Mouse (Mus musculus) ovary, postnatal 14 days (tissue): Measurements from ENCODE around the gene Mvb12b.
A peak's percentile ranks its signal among the peaks of the same experiment; 100 is the strongest.

Source experiments
- DNase-seq: peaks from one replicate; pipeline ENCODE4 v3.0.0; 2022; ENCODE audit warnings: low spot score

Mvb12b gene

GRCm38 (mm10) chr2:33846635-33847034, 41.1 kb downstream of the Mvb12b start:
- no peak for DNase-seq

- no peak for DNase-seq
These were observed 44.1 kb downstream of the Mvb12b start for GRCm38 (mm10) chr2:33843642-33844041.

DNA sequence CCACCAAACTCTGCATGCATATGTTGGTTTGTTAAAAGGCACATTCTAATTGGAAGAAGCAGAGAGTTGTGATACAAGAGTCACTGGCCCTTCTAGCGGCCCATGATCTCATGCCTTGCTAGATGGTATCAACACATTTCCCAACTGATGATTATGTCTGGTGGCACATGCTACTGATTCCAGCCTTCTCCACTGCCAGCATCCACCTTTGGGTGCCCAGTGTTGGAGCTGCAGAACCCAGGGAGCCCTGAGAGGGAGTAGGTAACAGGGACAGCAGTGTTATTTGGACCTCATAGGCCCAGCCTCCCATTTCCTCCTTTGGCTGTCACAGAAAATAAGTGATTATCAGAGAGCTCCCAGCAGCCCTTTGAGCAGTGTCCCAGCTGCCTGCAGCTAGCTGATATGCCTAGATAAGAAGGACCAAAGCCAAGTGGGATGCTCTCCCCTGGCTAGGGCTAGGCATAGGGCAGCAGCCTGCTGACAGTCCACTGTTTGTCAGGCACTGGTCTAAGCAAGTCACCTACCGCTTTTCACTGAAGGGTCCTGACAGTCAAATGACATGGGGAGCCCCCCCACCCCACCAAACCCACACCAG, 44.7 kb downstream of the Mvb12b start:
- no peak for DNase-seq

DNA sequence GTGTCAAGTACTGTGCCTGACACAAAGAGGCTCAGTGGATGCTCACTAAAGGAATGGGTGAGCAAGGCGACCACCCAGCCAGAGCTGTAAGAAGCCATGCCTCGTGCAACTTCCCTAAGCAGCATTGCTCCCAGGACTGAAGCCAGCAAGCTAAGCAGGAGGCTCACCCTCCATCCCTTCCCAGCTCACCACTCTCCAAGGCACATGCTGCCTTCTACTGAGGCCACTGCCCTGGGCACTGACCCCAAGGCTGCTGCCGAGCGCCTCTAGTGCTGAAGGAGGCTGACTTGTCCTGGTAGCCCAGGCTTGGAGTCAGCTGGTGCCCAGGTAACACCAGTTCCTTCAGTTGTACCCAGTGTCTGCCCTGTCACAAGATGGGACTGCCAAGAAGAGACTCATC, 45.8 kb downstream of the Mvb12b start:
- DNase-seq, result no peak

- no peak for DNase-seq
These were observed 47.3 kb downstream of the Mvb12b start for GRCm38 (mm10) chr2:33840483-33840882.

DNA sequence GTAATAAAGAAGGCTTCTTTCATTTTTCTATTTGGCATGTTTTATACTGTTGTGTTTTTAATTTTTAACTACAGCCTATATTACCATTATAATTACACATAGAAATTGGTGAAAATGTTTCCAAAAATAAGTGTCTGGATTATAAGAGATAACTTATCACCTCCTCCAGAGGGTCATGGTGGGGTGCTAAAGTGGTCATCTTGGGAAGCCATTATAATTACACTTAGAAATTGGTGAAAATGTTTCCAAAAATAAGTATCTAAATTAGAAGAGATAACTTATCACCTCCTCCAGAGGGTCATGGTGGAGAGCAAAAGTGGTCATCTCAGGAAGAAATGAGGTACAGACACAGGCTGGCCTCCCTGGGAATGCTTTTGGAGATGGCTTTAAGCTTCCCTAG, 48.5 kb downstream of the Mvb12b start:
- no peak for DNase-seq

DNA sequence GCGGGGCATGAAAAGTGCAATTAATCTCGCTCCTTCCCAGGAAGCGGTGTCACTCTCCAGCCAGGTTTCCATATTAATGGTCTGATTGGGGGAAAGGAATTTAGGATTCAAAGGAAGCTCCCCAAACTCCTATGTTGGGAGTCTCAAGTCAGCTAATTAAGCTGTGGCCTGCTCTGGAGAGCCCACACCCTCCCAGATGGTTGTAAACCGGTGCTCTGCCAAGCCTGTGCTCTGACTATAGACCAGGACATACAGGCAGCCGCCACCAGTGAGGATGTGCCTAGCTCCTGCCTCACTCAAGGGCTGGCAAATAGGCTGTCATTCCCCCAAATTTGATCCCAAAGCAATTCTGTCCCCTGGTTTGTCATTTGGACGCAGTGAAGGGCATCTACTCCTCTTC, 50.4 kb downstream of the Mvb12b start:
- no peak for DNase-seq

GRCm38 (mm10) chr2:33836660-33837213, 51.0 kb downstream of the Mvb12b start:
- no peak for DNase-seq

GRCm38 (mm10) chr2:33835038-33835437, 52.7 kb downstream of the Mvb12b start:
- no peak for DNase-seq

DNA sequence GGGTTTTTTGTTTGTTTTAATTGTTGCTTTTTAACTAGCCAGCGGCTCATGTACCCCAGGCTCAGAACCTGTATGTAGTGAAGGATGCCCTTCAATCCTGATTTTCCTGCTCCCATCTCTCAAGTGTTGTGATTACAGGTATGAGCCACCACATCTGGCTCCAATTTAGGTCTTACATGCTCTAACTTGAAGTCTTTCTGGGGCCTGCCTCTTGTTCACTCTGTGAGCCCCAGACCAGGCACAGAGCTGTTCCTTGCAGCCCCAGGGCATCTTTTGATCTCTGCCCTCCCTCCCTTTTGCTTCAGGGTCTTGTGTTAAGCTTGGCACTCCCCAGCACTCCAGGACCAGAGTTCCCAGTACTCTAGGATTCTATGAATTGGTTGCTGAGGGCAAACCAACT, 53.8 kb downstream of the Mvb12b start:
- DNase-seq, result no peak

- DNase-seq, result no peak
These were observed 57.9 kb downstream of the Mvb12b start for GRCm38 (mm10) chr2:33829870-33830269.

DNA sequence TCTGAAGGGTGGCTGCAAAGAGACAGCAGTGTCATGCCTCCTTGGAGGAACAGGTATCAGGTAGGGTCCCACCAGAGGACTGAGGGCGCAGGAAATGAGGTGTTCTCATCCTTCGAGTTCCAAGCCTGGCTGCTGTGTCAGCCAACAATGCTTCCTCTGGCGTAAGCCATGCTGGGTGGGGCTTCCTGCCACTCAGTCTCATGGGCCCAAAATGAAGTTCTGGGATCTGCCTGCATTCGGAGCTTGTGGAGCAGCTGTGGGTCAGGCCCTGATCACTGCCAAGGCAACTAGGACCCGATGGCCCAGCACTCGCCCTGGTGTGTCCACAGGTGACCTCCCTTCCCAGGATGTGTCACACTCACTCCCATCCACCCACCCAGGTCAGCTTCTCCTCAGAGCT, 61.0 kb downstream of the Mvb12b start:
- DNase-seq, result no peak

- DNase-seq, result no peak
These were observed 62.7 kb downstream of the Mvb12b start for GRCm38 (mm10) chr2:33824935-33825514.

DNA sequence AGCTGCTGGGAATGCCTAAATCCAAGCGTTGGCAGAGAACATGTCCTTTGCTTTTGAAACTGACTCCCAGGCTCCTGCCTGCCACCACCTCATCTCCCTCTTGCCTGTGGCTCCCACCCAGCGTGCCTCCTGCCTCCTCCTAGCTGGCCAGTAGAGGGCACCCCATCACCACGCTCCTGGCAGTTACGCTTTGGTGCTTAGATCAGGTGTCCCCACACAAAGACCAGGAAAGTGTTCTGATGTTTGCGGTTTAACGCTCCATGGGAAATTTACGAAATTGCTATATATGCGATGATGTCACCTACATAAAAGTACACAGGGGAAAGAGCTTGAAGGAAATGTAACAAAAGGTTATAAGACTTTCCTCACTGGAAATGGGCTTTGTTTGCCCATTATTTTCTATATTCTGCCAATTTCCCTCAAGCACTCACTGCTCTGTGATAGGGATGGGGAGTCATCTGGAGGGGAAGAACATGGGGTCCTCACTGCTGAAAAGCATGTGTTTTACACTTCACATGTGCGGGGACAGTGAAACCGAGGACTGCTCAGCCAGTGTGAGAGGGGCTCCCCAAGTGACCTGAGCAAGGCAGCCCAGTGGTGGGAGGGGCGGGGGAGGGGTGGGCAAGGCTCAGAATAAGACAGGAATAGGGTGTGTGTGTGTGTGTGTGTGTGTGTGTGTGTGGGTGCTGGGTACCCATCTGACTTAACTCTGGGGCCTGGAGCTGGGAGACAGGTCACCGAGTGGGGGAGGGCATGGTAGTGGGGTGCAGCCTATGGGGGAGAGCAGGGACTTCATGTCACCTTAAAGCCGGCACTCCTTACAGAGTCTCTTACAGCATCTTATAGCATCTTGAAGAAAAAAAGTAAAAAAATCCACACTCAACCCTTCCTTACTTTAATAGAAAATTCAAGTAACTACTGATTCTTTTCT, 65.8 kb downstream of the Mvb12b start:
- DNase-seq, result peak; percentile 84

GRCm38 (mm10) chr2:33820450-33820849, 67.3 kb downstream of the Mvb12b start:
- no peak for DNase-seq

DNA sequence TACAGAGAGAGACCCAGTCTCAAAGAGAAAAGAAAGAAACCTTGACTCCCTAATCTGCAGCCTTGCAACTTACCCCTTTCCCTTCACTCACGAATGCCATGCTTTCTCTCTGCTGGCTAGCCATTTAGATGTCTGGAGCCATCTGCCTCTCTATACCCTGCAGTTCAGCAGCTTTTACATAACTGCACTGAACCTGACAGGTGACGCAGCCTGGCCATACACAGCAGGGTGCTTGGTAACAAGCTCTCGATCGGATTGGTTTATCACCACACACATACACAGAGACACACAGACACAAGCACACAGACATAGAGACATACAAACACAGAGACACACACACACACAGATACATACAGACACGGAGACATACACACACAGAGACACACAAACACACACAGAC, 67.7 kb downstream of the Mvb12b start:
- no peak for DNase-seq

DNA sequence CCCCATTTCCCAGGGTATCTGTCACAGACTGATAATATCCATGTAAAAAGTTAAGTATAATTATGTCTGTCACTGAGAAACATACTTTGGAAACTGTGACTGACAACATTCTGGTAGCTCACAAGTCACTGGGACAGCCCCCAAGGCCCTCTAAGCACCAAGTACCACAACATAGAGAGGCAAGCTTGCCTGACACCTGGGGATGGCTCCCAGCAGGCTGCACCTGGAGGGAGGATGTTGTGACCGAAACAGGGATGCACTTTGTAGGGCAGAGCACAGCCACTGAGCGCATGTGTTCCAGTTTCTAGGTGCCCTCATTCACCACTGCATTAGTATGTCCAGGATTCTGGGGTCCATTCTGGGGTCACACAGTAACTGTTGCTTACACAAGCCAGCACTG, 69.4 kb downstream of the Mvb12b start:
- DNase-seq, result no peak

GRCm38 (mm10) chr2:33817663-33818346, 69.9 kb downstream of the Mvb12b start:
- no peak for DNase-seq

GRCm38 (mm10) chr2:33817080-33817479, 70.7 kb downstream of the Mvb12b start:
- no peak for DNase-seq

- no peak for DNase-seq
These were observed 73.2 kb downstream of the Mvb12b start for GRCm38 (mm10) chr2:33814581-33814980.

- DNase-seq, result no peak
These were observed 74.1 kb downstream of the Mvb12b start for GRCm38 (mm10) chr2:33813501-33814240.

DNA sequence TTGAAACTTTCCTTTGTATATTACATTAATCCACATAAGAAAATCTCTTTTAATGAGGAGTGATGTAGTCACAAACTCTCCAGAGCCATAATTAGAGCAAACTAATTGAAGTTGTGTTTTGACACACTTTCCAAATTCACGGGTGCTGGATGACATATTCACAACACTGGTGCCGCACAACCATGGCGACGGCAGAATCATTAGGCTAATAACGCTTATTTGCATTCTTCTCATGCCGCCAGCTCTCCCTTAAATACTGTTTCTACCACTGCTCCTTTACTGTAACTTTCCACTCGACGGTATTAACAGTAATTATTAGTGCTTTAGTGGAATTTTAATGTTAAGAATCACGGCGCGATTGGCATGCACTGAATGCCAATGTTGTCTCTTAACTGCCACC, 74.8 kb downstream of the Mvb12b start:
- no peak for DNase-seq
